Mouse (Mus musculus) small intestine, adult 2 months (tissue): Measurements from ENCODE around the gene Plaa. TPM values are rescaled to one million over a fixed set of nuclear protein-coding genes. Genes with fewer than 3 reads are reported as not detected.
"Not testable (repeated sequence)": the region's sequence is repeated elsewhere in the genome, so short reads cannot be mapped to it uniquely, and the experiment has no call there.

Experiments
- H3K27ac ChIP-seq: fragments of 200-500 bp; 2 replicates; pipeline ENCODE4 v1.5.1; 2012; ENCODE audit warnings: low read depth, low read length, control low read depth, inconsistent platforms; ENCODE audit not compliant: insufficient read depth
- H3K27me3 ChIP-seq: fragments of 200-500 bp; 2 replicates; pipeline ENCODE4 v1.6.1; 2012; ENCODE audit warnings: mild to moderate bottlenecking, moderate library complexity, low read length, inconsistent platforms; ENCODE audit not compliant: control insufficient read depth, insufficient read depth
- H3K36me3 ChIP-seq: fragments of 200-500 bp; 2 replicates; pipeline ENCODE4 v1.6.1; 2012; ENCODE audit warnings: mild to moderate bottlenecking, low read length, control low read depth, inconsistent platforms; ENCODE audit not compliant: control insufficient read depth, insufficient read depth
- H3K4me1 ChIP-seq: fragments of 200-500 bp; 2 replicates; pipeline ENCODE4 v1.6.1; 2012; ENCODE audit warnings: low read length, inconsistent platforms, mixed read lengths; ENCODE audit not compliant: control insufficient read depth, insufficient read depth, insufficient read length
- H3K4me3 ChIP-seq: fragments of 200-500 bp; 2 replicates; pipeline ENCODE4 v1.5.1; 2012; ENCODE audit warnings: low read depth, mild to moderate bottlenecking, control low read depth, inconsistent platforms, low read length, moderate library complexity
- CTCF ChIP-seq: fragments of 200-500 bp; IDR thresholded peaks from 2 replicates; pipeline ENCODE4 v1.5.1; 2012; ENCODE audit warnings: low read depth, mild to moderate bottlenecking, control low read depth, inconsistent platforms, low read length, moderate library complexity, mixed read lengths; ENCODE audit not compliant: insufficient replicate concordance, insufficient read length; ENCODE audit errors: extremely low read depth
- POLR2A ChIP-seq: fragments of 200-500 bp; IDR thresholded peaks from 2 replicates; pipeline ENCODE4 v1.6.1; 2012; ENCODE audit warnings: low read depth, mild to moderate bottlenecking, control low read depth, inconsistent platforms, low read length, moderate library complexity
- WGBS: fragments of 180-500 bp; shearing (Covaris S2); methylation state at CpG from one replicate; pipeline ENCODE4 v1.1.7; 2018; 5-methylcytosine and 5-hydroxymethylcytosine counted together
- polyA plus RNA-seq: library from polyadenylated mRNA; depleted of rRNA; stranded (reverse); fragments of >200 nt; gene quantifications from 2 replicates; pipeline ENCODE4 v1.2.3, GENCODE M21; 2012; rRNA removed

Plaa gene
- polyA plus RNA-seq = 25.3 and 46.0 TPM in 2 replicates

GRCm38 (mm10) chr4:94603031-94603629 lies at the start of gene Plaa:
Gene Plaa, minus strand, starts transcription at chr4:94603244.
- peak; percentile 55; the same call in 1 of the 2 replicates for TF ChIP-seq POLR2A
- TF ChIP-seq CTCF = no peak
- WGBS = under 1% methylated on average over 61 of the region's 61 CpGs
- H3K27me3 ChIP-seq = no peaks in the 10 kb centered on the region
- H3K4me3 ChIP-seq = peak within 1 kb of the TSS; percentile 99
- H3K4me1 ChIP-seq = no peaks in the 10 kb centered on the region
- no peaks in the 10 kb centered on the region for H3K36me3 ChIP-seq
- peak within 1 kb of the TSS; percentile 72 for H3K27ac ChIP-seq

- not testable (repeated sequence) for H3K36me3 ChIP-seq, H3K4me1 ChIP-seq, H3K27me3 ChIP-seq, H3K4me3 ChIP-seq
- H3K27ac ChIP-seq = peak overlapping the region; percentile 93
- WGBS = 36% methylated on average over 5 of the region's 5 CpGs
Measured at GRCm38 (mm10) chr4:94650426-94651175, 47.6 kb upstream of the Plaa start.

GRCm38 (mm10) chr4:94649920-94650319 lies 46.9 kb upstream of the Plaa start, which contains the start of gene Lrrc19:
Gene Lrrc19, minus strand, starts transcription at chr4:94650144.
- Histone ChIP-seq H3K36me3 (no peaks in the 10 kb centered on the region), H3K4me1 (0 out of 2 replicates have a peak, but pooled peaks cover 2% of the 10 kb centered on the region), H3K27ac (peak within 1 kb of the TSS; percentile 93), H3K27me3 (no peaks in the 10 kb centered on the region), H3K4me3 (peak within 1 kb of the TSS; percentile 30; the same call in 1 of the 2 replicates)
- TF ChIP-seq CTCF (no peak), POLR2A (no peak)
- 30% methylated on average over 3 of the region's 3 CpGs for WGBS

- no peak overlapping the region for H3K27ac ChIP-seq
- WGBS = 94% methylated on average over 2 of the region's 2 CpGs
- TF ChIP-seq CTCF = no peak
- TF ChIP-seq POLR2A = no peak
- no peaks in the 10 kb centered on the region for H3K27me3 ChIP-seq
- H3K36me3 ChIP-seq = peaks cover 14% of the 10 kb centered on the region
- no peaks in the 10 kb centered on the region for H3K4me1 ChIP-seq
- H3K4me3 ChIP-seq = no peak overlapping the region
Measured at GRCm38 (mm10) chr4:94643141-94643540, 40.1 kb upstream of the Plaa start.

- WGBS = 78% methylated on average over 2 of the region's 2 CpGs
- H3K27ac ChIP-seq = no peak overlapping the region
- H3K27me3 ChIP-seq = no peaks in the 10 kb centered on the region
- TF ChIP-seq CTCF = no peak
- TF ChIP-seq POLR2A = no peak
- H3K4me1 ChIP-seq = no peaks in the 10 kb centered on the region
- H3K4me3 ChIP-seq = no peak overlapping the region
- H3K36me3 ChIP-seq = peaks cover 3% of the 10 kb centered on the region; the same call in 1 of the 2 replicates
Measured at GRCm38 (mm10) chr4:94620077-94620476, 17.0 kb upstream of the Plaa start.

- Histone ChIP-seq H3K27me3 (no peaks in the 10 kb centered on the region), H3K4me3 (peak overlapping the region; percentile 71), H3K4me1 (no peaks in the 10 kb centered on the region), H3K36me3 (no peaks in the 10 kb centered on the region), H3K27ac (no peak overlapping the region)
- under 1% methylated on average over 18 of the region's 18 CpGs for WGBS
- TF ChIP-seq CTCF = no peak
- TF ChIP-seq POLR2A = no peak
Measured at GRCm38 (mm10) chr4:94614627-94615006, 11.6 kb upstream of the Plaa start.

GRCm38 (mm10) chr4:94613972-94614626 lies 11.1 kb upstream of the Plaa start, which contains the start of gene Ift74:
Gene Ift74, plus strand, starts transcription at chr4:94614491.
- Histone ChIP-seq H3K27ac (no peak within 1 kb of the TSS), H3K4me3 (peak within 1 kb of the TSS; percentile 71), H3K27me3 (no peaks in the 10 kb centered on the region), H3K36me3 (no peaks in the 10 kb centered on the region), H3K4me1 (no peaks in the 10 kb centered on the region)
- TF ChIP-seq POLR2A (no peak), CTCF (no peak)
- WGBS = 3% methylated on average over 29 of the region's 29 CpGs
